Mouse (Mus musculus) heart, embryonic 16.5 days (tissue): ENCODE measurements around the gene Olfr56. TPM values are rescaled to one million over a fixed set of nuclear protein-coding genes. Genes with fewer than 3 reads are reported as not detected.
"Not testable (repeated sequence)": the region's sequence is repeated elsewhere in the genome, so short reads cannot be mapped to it uniquely, and the experiment has no call there.

ENCODE experiments used
- ATAC-seq: fragments of 200-750 bp; cut with Nextera tagmentation; replicated peaks from 2 replicates; pipeline ENCODE4 v1.8.0; 2017; ENCODE audit warnings: moderate number of reproducible peaks; ENCODE audit not compliant: insufficient read depth, low FRiP score; ENCODE audit errors: extremely low read depth
- H3K27ac ChIP-seq: fragments of 300-500 bp; sonication (generic); 2 replicates; pipeline ENCODE4 v1.5.1; 2014; ENCODE audit warnings: mild to moderate bottlenecking, low read length, control low read depth, moderate library complexity
- H3K27me3 ChIP-seq: fragments of 300-500 bp; sonication (generic); 2 replicates; pipeline ENCODE4 v1.6.1; 2014; ENCODE audit warnings: low read length, mixed read lengths; ENCODE audit not compliant: control insufficient read depth, insufficient read depth
- H3K36me3 ChIP-seq: fragments of 300-500 bp; sonication (generic); 2 replicates; pipeline ENCODE4 v1.6.1; 2014; ENCODE audit not compliant: control insufficient read depth, insufficient read depth
- H3K4me1 ChIP-seq: fragments of 300-500 bp; sonication (generic); 2 replicates; pipeline ENCODE4 v1.6.1; 2014; ENCODE audit warnings: low read length, mixed read lengths; ENCODE audit not compliant: control insufficient read depth, insufficient read depth
- H3K4me2 ChIP-seq: fragments of 300-500 bp; sonication (generic); 2 replicates; pipeline ENCODE4 v1.6.1; 2014; ENCODE audit warnings: low read depth, mild to moderate bottlenecking, control low read depth, low read length
- H3K4me3 ChIP-seq: fragments of 300-500 bp; sonication (generic); 2 replicates; pipeline ENCODE4 v1.5.1; 2014; ENCODE audit warnings: mild to moderate bottlenecking, control low read depth, low read length
- H3K9ac ChIP-seq: fragments of 300-500 bp; sonication (generic); 2 replicates; pipeline ENCODE4 v1.6.1; 2014; ENCODE audit warnings: low read length, control low read depth
- H3K9me3 ChIP-seq: fragments of 300-500 bp; sonication (generic); replicated peaks from 2 replicates; pipeline ENCODE4 v1.6.1; 2016; ENCODE audit warnings: low read length; ENCODE audit not compliant: control insufficient read depth
- WGBS: fragments of 180-500 bp; shearing (Covaris S2); extraction: QIAGEN DNeasy Blood & Tissue Kit; methylation state at CpG from one replicate; pipeline ENCODE4 v1.1.7; 2014; 5-methylcytosine and 5-hydroxymethylcytosine counted together
- polyA plus RNA-seq: library from polyadenylated mRNA; unstranded; fragments of >200 nt; fragmentation: Nextera tagmentation; extraction: Ambion mirVana; gene quantifications from 2 replicates; pipeline ENCODE4 v1.2.1, GENCODE M21; 2015

Gene Olfr56
- polyA plus RNA-seq: 0.07 TPM in 1 of 2 replicates, not detected in the other

DNA sequence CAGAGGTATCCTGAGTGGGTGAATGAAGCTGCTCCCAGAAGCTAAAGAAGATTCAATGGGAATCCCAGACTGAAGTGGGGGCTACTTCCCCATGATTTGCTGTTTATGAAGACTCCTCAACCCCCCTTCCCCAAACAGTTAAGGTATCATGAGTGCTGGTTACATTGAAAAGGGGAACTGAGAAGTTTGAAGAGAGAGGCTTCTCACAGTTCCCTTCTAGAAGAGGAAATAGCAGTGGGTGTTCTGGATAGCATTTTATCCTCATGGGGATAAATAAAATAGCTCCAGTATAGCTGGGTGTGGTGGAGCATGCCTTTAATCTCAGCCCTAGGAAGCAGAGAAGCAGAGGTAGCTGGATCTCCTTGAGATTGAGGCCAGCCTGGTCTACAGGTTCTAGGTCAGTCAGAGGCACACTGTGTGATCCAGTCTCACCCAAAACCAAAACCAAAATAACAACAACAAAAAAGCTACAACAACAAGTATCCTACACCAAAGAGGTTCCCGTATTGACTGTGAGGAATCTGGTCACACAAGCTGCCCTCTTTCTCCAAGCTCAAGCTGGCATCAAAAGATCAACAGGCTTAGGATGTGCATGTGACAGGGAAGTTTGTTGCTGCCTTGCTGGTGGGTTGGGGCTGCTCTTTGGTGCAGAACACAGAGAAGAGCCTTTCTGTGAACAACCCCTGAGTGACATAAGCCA lies at the start of gene Olfr56:
Gene Olfr56, plus strand, starts transcription at position 650 of the 700 bp plus-strand sequence.
- H3K27me3 ChIP-seq, H3K4me3 ChIP-seq, H3K9me3 ChIP-seq, H3K9ac ChIP-seq, ATAC-seq, H3K4me1 ChIP-seq, H3K36me3 ChIP-seq, H3K4me2 ChIP-seq, H3K27ac ChIP-seq: not testable (repeated sequence)
- WGBS: no CpG with 5 or more reads among the region's 1 CpGs

DNA sequence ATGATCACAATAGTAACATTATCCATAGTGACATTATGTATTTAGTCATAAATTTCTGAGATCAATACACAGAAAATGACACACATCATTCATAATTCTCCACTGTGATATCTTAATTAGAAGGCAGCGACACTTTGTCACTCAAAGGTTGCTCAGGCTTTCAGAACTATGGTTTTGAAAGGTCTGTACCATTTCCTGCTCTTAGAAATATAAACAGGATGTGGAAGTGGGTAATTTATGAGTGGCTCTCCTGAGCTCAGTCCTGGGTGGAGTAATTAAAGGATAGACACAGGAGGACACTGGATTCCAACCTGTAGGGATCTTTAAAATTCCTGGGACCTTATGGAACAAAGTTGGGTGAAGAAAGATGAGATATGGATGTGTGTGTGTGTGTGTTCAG lies 45.3 kb upstream of the Olfr56 start:
- ATAC-seq, H3K27me3 ChIP-seq, H3K4me3 ChIP-seq, H3K4me2 ChIP-seq, H3K27ac ChIP-seq, H3K36me3 ChIP-seq, H3K9ac ChIP-seq, H3K9me3 ChIP-seq, H3K4me1 ChIP-seq: not testable (repeated sequence)
- 52% methylated on average over 1 of the region's 1 CpGs for WGBS

DNA sequence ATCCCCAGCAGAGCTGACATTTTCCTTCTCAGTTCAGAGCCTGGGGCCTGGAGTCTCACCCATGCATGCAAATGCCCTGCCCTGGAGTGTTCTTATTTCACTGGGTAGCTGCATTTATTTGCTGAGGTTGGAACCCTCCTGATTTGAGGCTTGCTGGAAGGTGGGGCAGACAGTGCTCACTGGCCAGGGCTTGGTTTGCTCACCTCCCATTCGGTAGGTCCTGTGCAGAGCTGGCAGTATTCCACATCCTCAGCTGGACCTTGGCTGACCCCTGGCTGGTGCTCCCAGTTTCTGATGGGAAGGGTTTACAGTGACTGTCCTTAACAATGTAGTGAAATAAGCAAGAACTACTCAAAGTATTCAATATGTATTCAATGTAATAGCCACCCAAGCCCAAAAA lies 44.8 kb upstream of the Olfr56 start:
- ATAC-seq: not testable (repeated sequence)

DNA sequence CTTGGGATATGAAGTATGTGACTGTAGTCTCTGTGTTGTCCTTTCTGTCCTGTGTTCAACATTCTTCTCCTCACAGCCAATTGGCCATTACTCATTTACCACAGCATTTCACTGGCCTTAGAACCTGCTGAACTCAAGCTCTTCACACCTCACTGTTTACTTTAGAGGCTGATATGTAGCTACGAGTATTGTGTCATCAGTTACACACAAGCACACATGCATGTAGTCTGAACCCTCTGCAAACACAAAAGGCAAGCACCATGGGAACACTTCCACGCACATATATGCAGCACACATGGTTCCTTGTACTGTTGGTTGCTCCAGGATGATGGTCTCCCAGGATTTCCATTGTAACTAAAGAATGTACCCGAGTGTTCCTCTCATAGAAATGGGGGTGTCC lies 43.4 kb upstream of the Olfr56 start:
- H3K4me2 ChIP-seq, H3K27ac ChIP-seq, ATAC-seq, H3K27me3 ChIP-seq, H3K4me3 ChIP-seq, H3K36me3 ChIP-seq, H3K4me1 ChIP-seq, H3K9me3 ChIP-seq, H3K9ac ChIP-seq: not testable (repeated sequence)
- no CpG with 5 or more reads among the region's 3 CpGs for WGBS

More for the DNA sequence above, 44.8 kb upstream of the Olfr56 start:
- H3K9ac ChIP-seq, H3K36me3 ChIP-seq, H3K4me1 ChIP-seq, H3K27ac ChIP-seq, H3K4me3 ChIP-seq, H3K27me3 ChIP-seq, H3K9me3 ChIP-seq, H3K4me2 ChIP-seq: not testable (repeated sequence)
- 42% methylated on average over 1 of the region's 1 CpGs for WGBS

DNA sequence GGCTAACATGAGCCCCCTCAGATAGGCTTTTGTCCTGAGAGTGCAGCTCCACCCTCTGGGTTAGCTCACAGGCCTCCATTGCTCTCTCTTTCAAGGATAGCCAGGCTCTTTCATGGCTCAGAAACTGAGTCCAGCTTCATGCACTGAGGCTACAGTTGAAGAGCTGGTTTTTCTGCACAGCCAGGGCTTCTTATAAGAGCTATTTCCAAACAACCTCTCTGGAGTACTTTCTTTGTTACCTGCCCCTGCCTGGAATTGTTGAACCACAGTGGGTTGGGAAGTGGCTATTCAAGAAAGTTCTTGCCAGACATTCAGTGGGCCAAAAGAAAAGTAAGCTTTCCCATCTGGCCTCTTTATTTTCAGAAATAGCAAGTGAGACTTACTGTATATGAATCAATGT lies 39.4 kb upstream of the Olfr56 start:
- not testable (repeated sequence) for H3K27ac ChIP-seq

GRCm38 (mm10) chr11:48946090-48946489 lies 32.6 kb upstream of the Olfr56 start, which contains the start of gene Psme2b:
Gene Psme2b (minus strand): TSS chr11:48946190.
- ATAC-seq: not testable (repeated sequence)

More for the DNA sequence above, 39.4 kb upstream of the Olfr56 start:
- H3K36me3 ChIP-seq, H3K27me3 ChIP-seq, H3K4me3 ChIP-seq, H3K9ac ChIP-seq, ATAC-seq, H3K4me2 ChIP-seq, H3K9me3 ChIP-seq, H3K4me1 ChIP-seq: not testable (repeated sequence)

DNA sequence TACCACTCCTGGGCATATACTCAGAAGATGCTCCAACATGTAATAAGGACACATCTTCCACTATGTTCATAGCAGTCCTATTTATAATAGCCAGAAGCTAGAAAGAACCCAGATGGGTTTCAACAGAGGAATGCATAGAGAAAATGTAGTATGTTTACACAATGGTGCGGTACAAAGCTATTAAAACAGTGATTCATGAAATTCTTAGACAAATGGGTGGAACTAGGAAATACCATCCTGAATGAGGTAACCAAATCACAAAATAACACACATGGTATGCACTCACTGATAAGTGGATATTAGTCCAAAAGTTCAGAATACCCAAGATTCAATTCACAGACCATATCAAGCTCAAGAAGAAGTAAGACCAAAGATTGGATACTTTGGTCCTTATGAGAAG lies 4.0 kb upstream of the Olfr56 start:
- not testable (repeated sequence) for H3K4me2 ChIP-seq, H3K9ac ChIP-seq, H3K27ac ChIP-seq, H3K4me1 ChIP-seq, H3K4me3 ChIP-seq, ATAC-seq, H3K36me3 ChIP-seq, H3K9me3 ChIP-seq, H3K27me3 ChIP-seq
- WGBS: no CpG with 5 or more reads among the region's 1 CpGs

More at GRCm38 (mm10) chr11:48946090-48946489, 32.6 kb upstream of the Olfr56 start, which contains the start of gene Psme2b:
- H3K9me3 ChIP-seq, H3K4me2 ChIP-seq, H3K9ac ChIP-seq, H3K4me1 ChIP-seq, H3K4me3 ChIP-seq, H3K36me3 ChIP-seq, H3K27ac ChIP-seq, H3K27me3 ChIP-seq: not testable (repeated sequence)
- 91% methylated on average over 6 of the region's 6 CpGs for WGBS

GRCm38 (mm10) chr11:48979251-48979650 lies 562 bp downstream of the Olfr56 start, which contains the start of gene 9930111J21Rik1:
Gene 9930111J21Rik1 (minus strand): TSS chr11:48979398.
- WGBS: no CpG with 5 or more reads among the region's 3 CpGs
- not testable (repeated sequence) for ATAC-seq, H3K27ac ChIP-seq

DNA sequence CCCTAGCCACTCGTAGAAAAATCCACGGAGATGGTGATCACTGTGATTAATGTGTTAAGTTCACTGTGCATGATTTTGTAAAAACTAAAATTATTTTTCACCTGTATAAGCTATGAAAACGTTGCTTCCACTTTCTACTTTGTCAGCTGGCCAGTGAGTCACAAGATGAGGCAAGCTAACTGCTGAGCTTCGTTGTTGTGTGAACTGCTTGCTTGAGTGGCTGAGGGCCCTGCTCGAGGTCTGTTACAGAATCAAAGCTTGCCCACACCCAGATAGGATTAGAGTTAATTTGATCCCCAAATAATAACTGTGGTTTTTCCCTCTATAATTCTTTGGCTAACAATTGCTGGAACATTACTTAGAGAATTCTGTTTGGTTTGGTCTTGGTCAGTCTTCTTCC lies 1.4 kb downstream of the Olfr56 start:
- not testable (repeated sequence) for H3K4me2 ChIP-seq, H3K27ac ChIP-seq, H3K9me3 ChIP-seq, H3K4me3 ChIP-seq, H3K36me3 ChIP-seq, ATAC-seq, H3K9ac ChIP-seq, H3K27me3 ChIP-seq, H3K4me1 ChIP-seq
- no CpG with 5 or more reads among the region's 5 CpGs for WGBS

More at GRCm38 (mm10) chr11:48979251-48979650, 562 bp downstream of the Olfr56 start, which contains the start of gene 9930111J21Rik1:
- H3K36me3 ChIP-seq, H3K4me2 ChIP-seq, H3K27me3 ChIP-seq, H3K4me3 ChIP-seq, H3K4me1 ChIP-seq, H3K9ac ChIP-seq, H3K9me3 ChIP-seq: not testable (repeated sequence)
